Comparison of ENCODE assay signal across 12 mouse cellular contexts in genomic region chr2:27321431-27321875, GRCm38 (mm10).
DNase-seq lines count a peak whose midpoint lies in the region; ATAC-seq and TF ChIP-seq lines count a peak whose summit lies in the region.
"Had no signal": no experiment of that assay in that cellular context is flagged by ENCODE, and none has a peak within 500 bp of the region (broad histone marks: within the 10 kb centered on the region; RNA-seq: fewer than 3 reads in every experiment).

No protein-coding gene starts in this region.

- H3K4me3 ChIP-seq in neural tube, embryonic 12.5 days: no peak overlapping the region
- no peak overlapping the region for H3K4me3 ChIP-seq in forebrain, postnatal 0 days (ENCODE audit: low read depth, low read length)
- H3K4me3 ChIP-seq in midbrain, embryonic 16.5 days (ENCODE audit: low read depth, low read length): no peak overlapping the region

- no peak for TF ChIP-seq CTCF in brain, embryonic 14.5 days (IDR thresholded peaks at IDR 0.05; ENCODE audit: borderline replicate concordance, extremely low read depth, insufficient read depth, insufficient read length)
- no peak for TF ChIP-seq CTCF in forebrain, postnatal 0 days (IDR thresholded peaks at IDR 0.05; ENCODE audit: low read depth)

- H3K9ac ChIP-seq in neural tube, embryonic 12.5 days: no peak overlapping the region
- H3K9ac ChIP-seq in forebrain, postnatal 0 days: no peak overlapping the region
- H3K9ac ChIP-seq in midbrain, embryonic 16.5 days (ENCODE audit: low read depth, low read length): 0 out of 2 replicates have a peak overlapping the region, but pooled peaks have one; percentile 17

- H3K27ac ChIP-seq in neural tube, embryonic 12.5 days: 0 out of 2 replicates have a peak overlapping the region, but pooled peaks have one; percentile 29
- no peak overlapping the region for H3K27ac ChIP-seq in forebrain, postnatal 0 days (ENCODE audit: low read depth, low read length)
- no peak overlapping the region for H3K27ac ChIP-seq in midbrain, embryonic 16.5 days (ENCODE audit: low read length)

- no peaks in the 10 kb centered on the region for H3K36me3 ChIP-seq in neural tube, embryonic 12.5 days
- no peaks in the 10 kb centered on the region for H3K36me3 ChIP-seq in forebrain, postnatal 0 days (ENCODE audit: insufficient read depth)
- no peaks in the 10 kb centered on the region for H3K36me3 ChIP-seq in midbrain, embryonic 16.5 days (ENCODE audit: control insufficient read depth, insufficient read depth, low read length)
- H3K36me3 ChIP-seq: G1E had no signal

- peak; percentile 51; the same call in 1 of the 2 replicates for ATAC-seq in neural tube, embryonic 12.5 days (ENCODE audit: low FRiP score, low read depth)
- ATAC-seq in forebrain, postnatal 0 days: peak; percentile 53
- ATAC-seq in midbrain, embryonic 16.5 days: peak; percentile 32; the same call in 1 of the 2 replicates

- H3K4me1 ChIP-seq in neural tube, embryonic 12.5 days: peaks cover 59% of the 10 kb centered on the region
- H3K4me1 ChIP-seq in forebrain, postnatal 0 days (ENCODE audit: insufficient read depth): no peaks in the 10 kb centered on the region
- H3K4me1 ChIP-seq in midbrain, embryonic 16.5 days (ENCODE audit: control insufficient read depth, insufficient read depth, low read length): peaks cover 23% of the 10 kb centered on the region; the same call in 1 of the 2 replicates

- WGBS in neural tube, embryonic 12.5 days: 9% methylated on average over 6 of the region's 6 CpGs
- WGBS in forebrain, postnatal 0 days: 16% methylated on average over 6 of the region's 6 CpGs
- 6% methylated on average over 6 of the region's 6 CpGs for WGBS in midbrain, embryonic 16.5 days

- no peak overlapping the region for H3K4me2 ChIP-seq in neural tube, embryonic 12.5 days (replicated peaks)
- no peak overlapping the region for H3K4me2 ChIP-seq in forebrain, postnatal 0 days (ENCODE audit: low read depth)
- H3K4me2 ChIP-seq in midbrain, embryonic 16.5 days (ENCODE audit: low read length): no peak overlapping the region

- no peak for TF ChIP-seq POLR2A in brain, embryonic 14.5 days (IDR thresholded peaks at IDR 0.05; ENCODE audit: borderline replicate concordance, extremely low read depth, insufficient read depth, insufficient read length, poor library complexity, severe bottlenecking)

- no peak for DNase-seq in neural tube, embryonic 10.5 days (ENCODE audit: extremely low spot score, low spot score)
- peak; percentile 72 for DNase-seq in brain, embryonic 14.5 days (ENCODE audit: low read depth)
- peak; percentile 20 for DNase-seq in forebrain, postnatal 0 days
- DNase-seq in urinary bladder, postnatal 10 days (ENCODE audit: low spot score): no peak
- DNase-seq in testis, postnatal 14 days (ENCODE audit: low spot score): no peak
- DNase-seq: cerebellum, postnatal 36 days; kidney, adult 18-20 months; liver; lung, postnatal 4 days had no signal

- H3K9me3 ChIP-seq in neural tube, embryonic 12.5 days: no peaks in the 10 kb centered on the region
- H3K9me3 ChIP-seq in forebrain, postnatal 0 days (ENCODE audit: low read length): no peaks in the 10 kb centered on the region
- no peaks in the 10 kb centered on the region for H3K9me3 ChIP-seq in midbrain, embryonic 16.5 days (replicated peaks; ENCODE audit: control insufficient read depth, low read length, poor library complexity, severe bottlenecking)
- H3K9me3 ChIP-seq: G1E had no signal

- no peaks in the 10 kb centered on the region for H3K27me3 ChIP-seq in neural tube, embryonic 12.5 days (replicated peaks)
- H3K27me3 ChIP-seq in forebrain, postnatal 0 days (ENCODE audit: insufficient read depth, low read length): no peaks in the 10 kb centered on the region
- no peaks in the 10 kb centered on the region for H3K27me3 ChIP-seq in midbrain, embryonic 16.5 days (ENCODE audit: control insufficient read depth, insufficient read depth, low read depth, low read length)

Comparison
In these comparisons a context has a peak if more than half of its experiments do, and no peak if none do; other contexts are left out.
1. DNase-seq: peak in brain, embryonic 14.5 days (single experiment) and forebrain, postnatal 0 days (single experiment); none in neural tube, embryonic 10.5 days (single experiment), urinary bladder, postnatal 10 days (single experiment) and testis, postnatal 14 days (single experiment).
2. Peak in every context shown above with its lines, with median percentiles within 50 percentile points of each other: ATAC-seq.